In the genomic region with DNA sequence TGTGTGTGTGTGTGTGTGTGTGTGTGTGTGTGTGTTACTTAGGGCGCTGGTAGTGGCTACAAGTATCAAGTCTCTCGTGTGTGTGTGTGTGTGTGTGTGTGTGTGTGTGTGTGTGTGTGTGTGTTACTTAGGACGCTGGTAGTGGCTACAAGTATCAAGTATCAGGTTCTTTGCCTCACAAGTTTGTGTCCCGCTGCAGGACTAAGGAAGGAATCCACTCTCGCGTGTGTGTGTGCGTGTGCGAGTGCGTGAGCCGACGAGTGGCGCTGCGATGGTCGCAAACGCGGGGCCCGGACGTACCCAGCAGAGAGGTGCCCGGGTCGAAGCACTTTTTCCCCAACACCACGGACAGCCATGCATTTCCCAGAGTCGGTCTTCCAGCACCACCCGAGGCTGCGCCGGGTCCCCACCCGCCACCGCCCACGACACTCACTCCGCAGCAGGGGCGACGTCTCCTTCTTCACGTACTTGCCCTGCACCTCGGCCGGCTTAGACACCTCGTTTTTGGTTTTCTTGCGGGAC, we compare ENCODE assay signal across 8 mouse cellular contexts. TPM values are rescaled to one million over a fixed set of nuclear protein-coding genes. Genes with fewer than 3 reads are reported as not detected.
A peak's percentile ranks its signal among the peaks of the same experiment; 100 is the strongest.
DNase-seq lines count a peak whose midpoint lies in the region; ATAC-seq lines count a peak whose summit lies in the region.

No protein-coding gene starts in this region.

- 0% methylated on average over 35 of the region's 36 CpGs for WGBS in hindbrain, embryonic 14.5 days
- under 1% methylated on average over 34 of the region's 36 CpGs for WGBS in midbrain, embryonic 15.5 days

- H3K4me3 ChIP-seq in hindbrain, embryonic 14.5 days (replicated peaks; ENCODE audit: low read length) = peak overlapping the region; percentile 86
- H3K4me3 ChIP-seq in midbrain, embryonic 15.5 days = peak overlapping the region; percentile 84

- peak overlapping the region; percentile 70 for H3K4me2 ChIP-seq in hindbrain, embryonic 14.5 days (replicated peaks)
- peak overlapping the region; percentile 74 for H3K4me2 ChIP-seq in midbrain, embryonic 15.5 days

- DNase-seq in lung, adult 18-20 months = peak; percentile 28 to 40
- DNase-seq in lung, postnatal 25 days (ENCODE audit: low spot score) = no peak
- DNase-seq in ZHBTc4 (ENCODE audit: low read depth, low spot score) = peak; percentile 76
- DNase-seq in hindbrain, embryonic 14.5 days (ENCODE audit: low spot score) = peak; percentile 35
- peak; percentile 65 for DNase-seq in liver
- peak; percentile 47 for DNase-seq in testis, postnatal 14 days (ENCODE audit: low spot score)

- H3K27me3 ChIP-seq in hindbrain, embryonic 14.5 days (ENCODE audit: control insufficient read depth, insufficient read depth, low read length) = no peaks in the 10 kb centered on the region
- no peaks in the 10 kb centered on the region for H3K27me3 ChIP-seq in midbrain, embryonic 15.5 days (replicated peaks)

- peak; percentile 36 for ATAC-seq in erythroid progenitor cell, adult 5-6 weeks (replicated peaks; ENCODE audit: low FRiP score, poor library complexity, severe bottlenecking)
- peak; percentile 64 for ATAC-seq in hindbrain, embryonic 14.5 days (ENCODE audit: low FRiP score)
- peak; percentile 79 for ATAC-seq in midbrain, embryonic 15.5 days (replicated peaks)

- no peaks in the 10 kb centered on the region for H3K9me3 ChIP-seq in hindbrain, embryonic 14.5 days (ENCODE audit: control insufficient read depth, low read length)
- H3K9me3 ChIP-seq in midbrain, embryonic 15.5 days = no peaks in the 10 kb centered on the region

- H3K27ac ChIP-seq in hindbrain, embryonic 14.5 days = peak overlapping the region; percentile 88
- H3K27ac ChIP-seq in midbrain, embryonic 15.5 days = peak overlapping the region; percentile 84

- H3K4me1 ChIP-seq in hindbrain, embryonic 14.5 days (replicated peaks; ENCODE audit: control insufficient read depth, insufficient read depth, low read length) = peaks cover 10% of the 10 kb centered on the region
- peaks cover 16% of the 10 kb centered on the region for H3K4me1 ChIP-seq in midbrain, embryonic 15.5 days

- H3K9ac ChIP-seq in hindbrain, embryonic 14.5 days = peak overlapping the region; percentile 91
- H3K9ac ChIP-seq in midbrain, embryonic 15.5 days = peak overlapping the region; percentile 81

- peaks cover 30% of the 10 kb centered on the region for H3K36me3 ChIP-seq in hindbrain, embryonic 14.5 days (replicated peaks; ENCODE audit: control insufficient read depth, insufficient read depth)
- H3K36me3 ChIP-seq in midbrain, embryonic 15.5 days (replicated peaks) = peaks cover 4% of the 10 kb centered on the region; the same call in 1 of the 2 replicates

RNA-seq across cellular contexts. Expression of a gene that starts 0.5 kb away (rescaled TPM):
- 144 and 186 TPM in 2 replicates for total RNA-seq in erythroid progenitor cell, adult 5-6 weeks (2015; ENCODE audit: low replicate concordance)
- 87.7 and 131 TPM in 2 replicates for total RNA-seq in erythroid progenitor cell, adult 5-6 weeks (2017; ENCODE audit: low replicate concordance)
- polyA plus RNA-seq in hindbrain, embryonic 14.5 days (2014; fragmentation: Nextera tagmentation; extraction: Ambion mirVana) = 3.5 TPM in 2 replicates
- polyA plus RNA-seq in midbrain, embryonic 15.5 days (2015; fragmentation: Nextera tagmentation; extraction: Ambion mirVana) = 2.5 TPM in 2 replicates
